Mouse (Mus musculus) neural tube, postnatal 0 days (tissue): ENCODE data around the gene Samd9l. TPM values are rescaled to one million over a fixed set of nuclear protein-coding genes. Genes with fewer than 3 reads are reported as not detected.

Experiments used
- polyA plus RNA-seq: library from polyadenylated mRNA; unstranded; fragments of >200 nt; fragmentation: Nextera tagmentation; extraction: Ambion mirVana; gene quantifications from 2 replicates; pipeline ENCODE4 v1.2.1, GENCODE M21; 2015

Gene Samd9l
- 1.6 and 1.8 TPM in 2 replicates for polyA plus RNA-seq

GRCm38 (mm10) chr6:3399340-3400068 lies at the start of gene Samd9l:
Samd9l (minus strand) TSS chr6:3399572.

Other genes with a start within 250 kb of the Samd9l start
- 0.28 and 0.55 TPM in 2 replicates for gene Hepacam2, start 98.7 kb upstream of the Samd9l start, polyA plus RNA-seq
- 40.0 and 42.7 TPM in 2 replicates for gene Vps50, start 98.8 kb upstream of the Samd9l start, polyA plus RNA-seq